Mouse (Mus musculus) cerebellum, adult 18-20 months (tissue): ENCODE data around the gene Lsamp.

Experiments used
- DNase-seq, 2 experiments: peaks; one replicate each; pipeline ENCODE4 v3.0.0; 2021

Gene Lsamp

GRCm38 (mm10) chr16:40290132-40290531, 306.0 kb downstream of the Lsamp start:
- DNase-seq = no peak

- no peak for DNase-seq
Measured at GRCm38 (mm10) chr16:40294296-40294882, 310.2 kb downstream of the Lsamp start.

GRCm38 (mm10) chr16:40295240-40295639, 311.1 kb downstream of the Lsamp start:
- DNase-seq = no peak

- DNase-seq = no peak
Measured at GRCm38 (mm10) chr16:40307666-40308065, 323.5 kb downstream of the Lsamp start.

- DNase-seq = peak in 1 of 2 experiments; percentile 14
Measured at GRCm38 (mm10) chr16:40316199-40316598, 332.0 kb downstream of the Lsamp start.

GRCm38 (mm10) chr16:40324811-40325210, 340.6 kb downstream of the Lsamp start:
- DNase-seq = no peak

- no peak for DNase-seq
Measured at GRCm38 (mm10) chr16:40328249-40328820, 344.2 kb downstream of the Lsamp start.

GRCm38 (mm10) chr16:40369677-40370076, 385.5 kb downstream of the Lsamp start:
- DNase-seq = no peak

- no peak for DNase-seq
Measured at GRCm38 (mm10) chr16:40371291-40371690, 387.1 kb downstream of the Lsamp start.

GRCm38 (mm10) chr16:40375314-40375713, 391.2 kb downstream of the Lsamp start:
- no peak for DNase-seq

GRCm38 (mm10) chr16:40377129-40377799, 393.1 kb downstream of the Lsamp start:
- DNase-seq = no peak

GRCm38 (mm10) chr16:40392106-40392505, 407.9 kb downstream of the Lsamp start:
- DNase-seq = no peak

GRCm38 (mm10) chr16:40399531-40399930, 415.4 kb downstream of the Lsamp start:
- no peak for DNase-seq

GRCm38 (mm10) chr16:40434280-40434679, 450.1 kb downstream of the Lsamp start:
- DNase-seq = no peak

GRCm38 (mm10) chr16:40436415-40436814, 452.3 kb downstream of the Lsamp start:
- no peak for DNase-seq

- DNase-seq = no peak
Measured at GRCm38 (mm10) chr16:40437879-40438278, 453.7 kb downstream of the Lsamp start.

GRCm38 (mm10) chr16:40438876-40439275, 454.7 kb downstream of the Lsamp start:
- DNase-seq = no peak

- DNase-seq = no peak
Measured at GRCm38 (mm10) chr16:40446587-40446986, 462.4 kb downstream of the Lsamp start.

- DNase-seq = peak in 1 of 2 experiments; percentile 6
Measured at GRCm38 (mm10) chr16:40463411-40464058, 479.4 kb downstream of the Lsamp start.

- DNase-seq = peak; percentile 17 to 38
Measured at GRCm38 (mm10) chr16:40466596-40466995, 482.4 kb downstream of the Lsamp start.

- peak in 1 of 2 experiments; percentile 3 for DNase-seq
Measured at GRCm38 (mm10) chr16:40470946-40471345, 486.8 kb downstream of the Lsamp start.

- no peak for DNase-seq
Measured at GRCm38 (mm10) chr16:40471967-40472366, 487.8 kb downstream of the Lsamp start.

- no peak for DNase-seq
Measured at GRCm38 (mm10) chr16:40491606-40492005, 507.4 kb downstream of the Lsamp start.
